Mouse (Mus musculus) lung, adult 2 months (tissue): ENCODE results near the gene Olfr263.

Experiments used
- CTCF ChIP-seq: fragments of 200-500 bp; IDR thresholded peaks from 2 replicates; pipeline ENCODE4 v1.5.1; 2011; ENCODE audit warnings: mild to moderate bottlenecking, low read length, control low read depth; ENCODE audit not compliant: insufficient read depth
- POLR2A ChIP-seq: fragments of 200-500 bp; IDR thresholded peaks from 2 replicates; pipeline ENCODE4 v1.6.1; 2011; ENCODE audit warnings: low read depth, mild to moderate bottlenecking, control low read depth, low read length, borderline replicate concordance; ENCODE audit errors: extremely low read depth

GRCm38 (mm10) chr13:21172241-21173027 lies 43.0 kb downstream of the Olfr263 start:
- TF ChIP-seq CTCF (no peak), POLR2A (no peak)
